In genomic region chr9:40389175-40389574, GRCm38 (mm10) we compare ENCODE assay signal across 12 mouse cellular contexts.
"Had no signal": no experiment of that assay in that cellular context is flagged by ENCODE, and none has a peak within 500 bp of the region (broad histone marks: within the 10 kb centered on the region; RNA-seq: fewer than 3 reads in every experiment).

No protein-coding gene starts in this region.

- ATAC-seq: liver, postnatal 0 days; midbrain, embryonic 15.5 days had no signal

- H3K27me3 ChIP-seq: limb, embryonic 12.5 days; liver, embryonic 13.5 days; midbrain, embryonic 15.5 days; neural tube, embryonic 12.5 days; stomach, embryonic 15.5 days had no signal

- H3K4me3 ChIP-seq: layer of hippocampus, adult 2 months; limb, embryonic 12.5 days; liver, embryonic 13.5 days; midbrain, embryonic 15.5 days; neural tube, embryonic 12.5 days; stomach, embryonic 15.5 days had no signal

- DNase-seq: kidney, postnatal 10 days; kidney, postnatal 4 days; liver; liver, embryonic 13.5 days; liver, postnatal 0 days; spleen, adult 18-20 months; thymus, adult 2 months had no signal

- H3K27ac ChIP-seq: limb, embryonic 12.5 days; liver, embryonic 13.5 days; midbrain, embryonic 15.5 days; neural tube, embryonic 12.5 days; stomach, embryonic 15.5 days had no signal
